Mouse (Mus musculus) bone marrow macrophage, adult 2 months (primary cell): ENCODE results near the gene Fank1.

Experiments used
- CTCF ChIP-seq: IDR thresholded peaks from 2 replicates; pipeline ENCODE4 v1.5.1; 2012; ENCODE audit warnings: low read depth, mild to moderate bottlenecking, low read length, moderate library complexity
- POLR2A ChIP-seq: IDR thresholded peaks from 2 replicates; pipeline ENCODE4 v1.6.1; 2012; ENCODE audit warnings: mild to moderate bottlenecking, low read depth, low read length, borderline replicate concordance

DNA sequence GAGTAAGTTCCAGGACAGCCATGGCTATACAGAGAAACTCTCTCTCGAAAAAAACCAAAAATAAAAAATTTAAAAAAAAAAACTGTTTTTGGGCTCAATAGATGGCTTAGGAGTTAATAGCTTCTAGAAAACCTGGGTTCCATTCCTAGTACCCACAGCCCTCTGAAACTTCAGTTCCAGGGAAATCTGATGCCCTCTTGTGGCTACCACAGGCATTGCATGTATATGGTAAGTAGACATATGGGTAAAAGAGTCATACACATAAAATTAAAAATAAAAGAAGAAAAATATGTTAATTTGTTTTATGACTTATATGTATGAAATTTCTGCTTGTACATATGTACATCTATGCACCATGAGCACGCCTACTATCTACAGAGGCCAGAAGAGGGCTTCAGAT is 47.9 kb downstream of the Fank1 start:
- TF ChIP-seq POLR2A (no peak), CTCF (no peak)
